10 mouse cellular contexts compared by ENCODE assay signal in genomic region chr14:8003727-8004670, GRCm38 (mm10). TPM values are rescaled to one million over a fixed set of nuclear protein-coding genes. Genes with fewer than 3 reads are reported as not detected.
DNase-seq lines count a peak whose midpoint lies in the region; ATAC-seq and TF ChIP-seq lines count a peak whose summit lies in the region.
"Had no signal": no experiment of that assay in that cellular context is flagged by ENCODE, and none has a peak within 500 bp of the region (broad histone marks: within the 10 kb centered on the region; RNA-seq: fewer than 3 reads in every experiment).

No protein-coding gene starts in this region.

- no peak for ATAC-seq in heart, embryonic 12.5 days (ENCODE audit: insufficient number of reproducible peaks, low FRiP score)
- no peak for ATAC-seq in heart, postnatal 0 days (ENCODE audit: insufficient read depth, low read depth)

- no peaks in the 10 kb centered on the region for H3K9me3 ChIP-seq in heart, embryonic 12.5 days (replicated peaks)
- H3K9me3 ChIP-seq in heart, postnatal 0 days (replicated peaks; ENCODE audit: control insufficient read depth, low read length), result no peaks in the 10 kb centered on the region
- H3K9me3 ChIP-seq in midbrain, embryonic 10.5 days (replicated peaks), result no peaks in the 10 kb centered on the region

- H3K4me1 ChIP-seq in heart, embryonic 12.5 days (replicated peaks), result peaks cover 18% of the 10 kb centered on the region
- H3K4me1 ChIP-seq in heart, postnatal 0 days (ENCODE audit: control insufficient read depth, insufficient read depth), result peaks cover 11% of the 10 kb centered on the region; the same call in 1 of the 2 replicates
- peaks cover 29% of the 10 kb centered on the region for H3K4me1 ChIP-seq in midbrain, embryonic 10.5 days

- no peaks in the 10 kb centered on the region for H3K36me3 ChIP-seq in heart, embryonic 12.5 days
- no peaks in the 10 kb centered on the region for H3K36me3 ChIP-seq in heart, postnatal 0 days (replicated peaks; ENCODE audit: control insufficient read depth, insufficient read depth, low read length)
- no peaks in the 10 kb centered on the region for H3K36me3 ChIP-seq in midbrain, embryonic 10.5 days

- no peak for TF ChIP-seq CTCF in heart, postnatal 0 days (IDR thresholded peaks at IDR 0.05; ENCODE audit: low read depth)

- no peak for TF ChIP-seq EP300 in heart, postnatal 0 days (IDR thresholded peaks at IDR 0.05; ENCODE audit: low read depth)

- peak overlapping the region; percentile 68 for H3K4me3 ChIP-seq in heart, embryonic 12.5 days
- H3K4me3 ChIP-seq in heart, postnatal 0 days (ENCODE audit: low read depth, low read length), result peak overlapping the region; percentile 61
- H3K4me3 ChIP-seq in midbrain, embryonic 10.5 days, result peak overlapping the region; percentile 64

- DNase-seq in heart, postnatal 4 days, result no peak
- peak; percentile 50 for DNase-seq in adrenal gland, postnatal 14 days
- no peak for DNase-seq in heart, postnatal 0 days (ENCODE audit: low spot score)
- DNase-seq in midbrain, embryonic 10.5 days (ENCODE audit: low spot score), result no peak
- DNase-seq in frontal cortex, postnatal 14 days (ENCODE audit: low spot score in 2 of 2), result no peak
- DNase-seq in frontal cortex, postnatal 25 days (ENCODE audit: low spot score in 2 of 2), result no peak
- no peak for DNase-seq in urinary bladder, postnatal 36 days (ENCODE audit: low spot score in 2 of 2)

- whole genome bisulfite sequencing in heart, embryonic 12.5 days, result 48% methylated on average over 18 of the region's 18 CpGs
- WGBS in heart, postnatal 0 days, result 49% methylated on average over 18 of the region's 18 CpGs
- WGBS in midbrain, embryonic 10.5 days, result 56% methylated on average over 18 of the region's 18 CpGs

- H3K4me2 ChIP-seq in heart, embryonic 12.5 days, result peak overlapping the region; percentile 83
- H3K4me2 ChIP-seq in heart, postnatal 0 days (ENCODE audit: low read depth, low read length), result peak overlapping the region; percentile 95

- H3K9ac ChIP-seq in heart, embryonic 12.5 days, result peak overlapping the region; percentile 70; the same call in 1 of the 2 replicates
- 0 out of 2 replicates have a peak overlapping the region, but pooled peaks have one; percentile 59 for H3K9ac ChIP-seq in heart, postnatal 0 days (replicated peaks; ENCODE audit: low read depth, low read length)

- H3K27me3 ChIP-seq in heart, embryonic 12.5 days (replicated peaks), result peaks cover 40% of the 10 kb centered on the region
- peaks cover 24% of the 10 kb centered on the region for H3K27me3 ChIP-seq in heart, postnatal 0 days (ENCODE audit: control insufficient read depth, insufficient read depth, low read length)
- H3K27me3 ChIP-seq in midbrain, embryonic 10.5 days (ENCODE audit: low read depth, poor library complexity, severe bottlenecking), result peaks cover 48% of the 10 kb centered on the region

- H3K27ac ChIP-seq in heart, embryonic 12.5 days (ENCODE audit: poor library complexity, severe bottlenecking), result no peak overlapping the region
- H3K27ac ChIP-seq in heart, postnatal 0 days (ENCODE audit: low read depth), result no peak overlapping the region
- peak overlapping the region; percentile 76; the same call in 1 of the 2 replicates for H3K27ac ChIP-seq in midbrain, embryonic 10.5 days (replicated peaks)

RNA-seq across cellular contexts. Expression of gene Abhd6, which starts 1.3 kb away (rescaled TPM):
- 9.9 and 10.1 TPM in 2 replicates for polyA plus RNA-seq in heart, embryonic 12.5 days (2016; fragmentation: Nextera tagmentation; extraction: Ambion mirVana)
- total RNA-seq in heart, postnatal 4 days (2021), result 1 to 10 TPM; 5.1 to 5.8 TPM
- total RNA-seq in adrenal gland, postnatal 14 days (2021), result 41.8 and 45.9 TPM in 2 replicates
- 2.2 and 2.5 TPM in 2 replicates for total RNA-seq in heart, postnatal 0 days (2014; rRNA removed; ENCODE audit: low replicate concordance)
- 9.1 and 10.1 TPM in 2 replicates for polyA plus RNA-seq in heart, postnatal 0 days (2015; fragmentation: Nextera tagmentation; extraction: Ambion mirVana)
- 14.7 and 16.6 TPM in 2 replicates for polyA plus RNA-seq in midbrain, embryonic 10.5 days (2016; fragmentation: Nextera tagmentation; extraction: Ambion mirVana)
- total RNA-seq: MEL had no signal

RNA-seq across cellular contexts. Expression of gene Dnase1l3, which starts 9.6 kb away (rescaled TPM):
- polyA plus RNA-seq in heart, embryonic 12.5 days (2016; fragmentation: Nextera tagmentation; extraction: Ambion mirVana), result 0.04 TPM in 1 of 2 replicates, not detected in the other
- total RNA-seq in heart, postnatal 4 days (2021), result not detected
- total RNA-seq in adrenal gland, postnatal 14 days (2021), result 2.6 and 3.9 TPM in 2 replicates
- not detected in 2 replicates for total RNA-seq in heart, postnatal 0 days (2014; rRNA removed; ENCODE audit: low replicate concordance)
- 0.03 TPM in 2 replicates for polyA plus RNA-seq in heart, postnatal 0 days (2015; fragmentation: Nextera tagmentation; extraction: Ambion mirVana)
- 0.05 TPM in 1 of 2 replicates, not detected in the other for polyA plus RNA-seq in midbrain, embryonic 10.5 days (2016; fragmentation: Nextera tagmentation; extraction: Ambion mirVana)
- total RNA-seq: left cerebral cortex, postnatal 25 days; MEL had no signal

RNA-seq across cellular contexts. Expression of gene Gm45521, which starts 46.9 kb away (rescaled TPM):
- not detected in 2 replicates for polyA plus RNA-seq in heart, embryonic 12.5 days (2016; fragmentation: Nextera tagmentation; extraction: Ambion mirVana)
- total RNA-seq in heart, postnatal 4 days (2021), result not detected
- not detected in 2 replicates for total RNA-seq in adrenal gland, postnatal 14 days (2021)
- total RNA-seq in heart, postnatal 0 days (2014; rRNA removed; ENCODE audit: low replicate concordance), result not detected in 2 replicates
- not detected in 2 replicates for polyA plus RNA-seq in heart, postnatal 0 days (2015; fragmentation: Nextera tagmentation; extraction: Ambion mirVana)
- 0.37 and 0.48 TPM in 2 replicates for polyA plus RNA-seq in midbrain, embryonic 10.5 days (2016; fragmentation: Nextera tagmentation; extraction: Ambion mirVana)
- total RNA-seq: left cerebral cortex, postnatal 25 days; MEL had no signal
